Mouse (Mus musculus) T-cell, adult 2 months (primary cell): Measurements from ENCODE around the gene Gpatch2.

Experiments used
- DNase-seq: peaks from one replicate; pipeline ENCODE4 v3.0.0; 2022; ENCODE audit warnings: low spot score

The Gpatch2 gene

GRCm38 (mm10) chr1:187244734-187245133, 29.4 kb downstream of the Gpatch2 start:
- no peak for DNase-seq

GRCm38 (mm10) chr1:187250741-187251262, 35.5 kb downstream of the Gpatch2 start:
- no peak for DNase-seq

- DNase-seq = no peak
Observed at GRCm38 (mm10) chr1:187258756-187259155, 43.4 kb downstream of the Gpatch2 start.

GRCm38 (mm10) chr1:187267601-187268000, 52.3 kb downstream of the Gpatch2 start:
- no peak for DNase-seq

- DNase-seq = no peak
Observed at GRCm38 (mm10) chr1:187270318-187271247, 55.3 kb downstream of the Gpatch2 start.

GRCm38 (mm10) chr1:187277324-187277723, 62.0 kb downstream of the Gpatch2 start:
- DNase-seq = no peak

- DNase-seq = no peak
Observed at GRCm38 (mm10) chr1:187278472-187278871, 63.2 kb downstream of the Gpatch2 start.

GRCm38 (mm10) chr1:187279776-187280175, 64.5 kb downstream of the Gpatch2 start:
- DNase-seq = no peak

- no peak for DNase-seq
Observed at GRCm38 (mm10) chr1:187282321-187282720, 67.0 kb downstream of the Gpatch2 start.

GRCm38 (mm10) chr1:187282804-187283203, 67.5 kb downstream of the Gpatch2 start:
- DNase-seq = no peak

- DNase-seq = no peak
Observed at GRCm38 (mm10) chr1:187285735-187286134, 70.4 kb downstream of the Gpatch2 start.

GRCm38 (mm10) chr1:187286411-187286810, 71.1 kb downstream of the Gpatch2 start:
- DNase-seq = no peak

GRCm38 (mm10) chr1:187286924-187287323, 71.6 kb downstream of the Gpatch2 start:
- no peak for DNase-seq

GRCm38 (mm10) chr1:187290186-187290585, 74.9 kb downstream of the Gpatch2 start:
- DNase-seq = no peak

- no peak for DNase-seq
Observed at GRCm38 (mm10) chr1:187291480-187292394, 76.4 kb downstream of the Gpatch2 start.

GRCm38 (mm10) chr1:187292395-187292749, 77.1 kb downstream of the Gpatch2 start:
- no peak for DNase-seq

- no peak for DNase-seq
Observed at GRCm38 (mm10) chr1:187293233-187293632, 77.9 kb downstream of the Gpatch2 start.

- DNase-seq = no peak
Observed at GRCm38 (mm10) chr1:187294522-187294921, 79.2 kb downstream of the Gpatch2 start.

- no peak for DNase-seq
Observed at GRCm38 (mm10) chr1:187295038-187295559, 79.8 kb downstream of the Gpatch2 start.

GRCm38 (mm10) chr1:187295711-187296110, 80.4 kb downstream of the Gpatch2 start:
- DNase-seq = no peak

- DNase-seq = no peak
Observed at GRCm38 (mm10) chr1:187299236-187299635, 83.9 kb downstream of the Gpatch2 start.

- DNase-seq = no peak
Observed at GRCm38 (mm10) chr1:187300626-187301025, 85.3 kb downstream of the Gpatch2 start.
